Mouse (Mus musculus) lung, adult 2 months (tissue): ENCODE measurements around the gene Naa60.

ENCODE experiments used
- CTCF ChIP-seq: fragments of 200-500 bp; IDR thresholded peaks from 2 replicates; pipeline ENCODE4 v1.5.1; 2011; ENCODE audit warnings: mild to moderate bottlenecking, low read length, control low read depth; ENCODE audit not compliant: insufficient read depth
- POLR2A ChIP-seq: fragments of 200-500 bp; IDR thresholded peaks from 2 replicates; pipeline ENCODE4 v1.6.1; 2011; ENCODE audit warnings: low read depth, mild to moderate bottlenecking, control low read depth, low read length, borderline replicate concordance; ENCODE audit errors: extremely low read depth

DNA sequence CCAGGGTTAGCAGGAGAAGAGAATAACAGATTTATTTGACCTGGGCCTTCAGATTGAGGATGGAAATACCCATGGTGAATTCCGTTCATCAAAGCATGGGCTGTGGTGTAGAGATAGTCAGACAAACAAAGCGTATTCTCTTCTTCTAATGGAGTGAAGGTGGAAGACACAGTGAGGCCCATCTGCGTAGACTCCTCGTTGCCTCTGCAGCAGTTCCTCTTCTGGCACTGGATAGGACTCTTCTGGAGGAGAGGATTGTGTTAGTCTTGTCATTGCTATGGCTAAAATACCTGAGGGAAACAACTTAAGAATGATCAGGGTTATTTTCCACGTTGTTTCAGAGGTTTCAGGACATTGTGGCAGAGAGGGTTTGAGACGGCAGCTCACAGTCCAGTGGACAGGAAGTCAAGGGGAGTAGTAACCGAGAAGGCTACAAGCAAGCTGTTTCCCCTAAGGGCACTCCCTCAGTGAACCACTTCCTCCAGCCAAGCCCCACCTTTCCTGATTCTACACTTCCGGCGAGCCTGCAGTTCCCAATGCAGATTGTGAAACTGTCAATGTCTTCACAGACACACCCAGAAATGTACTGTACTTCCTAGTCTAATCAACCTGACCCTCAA is 23.1 kb downstream of the Naa60 start:
- TF ChIP-seq POLR2A (peak; percentile 43; the same call in 1 of the 2 replicates), CTCF (no peak)
